Comparison of ENCODE assay signal across 8 mouse cellular contexts in the genomic region with DNA sequence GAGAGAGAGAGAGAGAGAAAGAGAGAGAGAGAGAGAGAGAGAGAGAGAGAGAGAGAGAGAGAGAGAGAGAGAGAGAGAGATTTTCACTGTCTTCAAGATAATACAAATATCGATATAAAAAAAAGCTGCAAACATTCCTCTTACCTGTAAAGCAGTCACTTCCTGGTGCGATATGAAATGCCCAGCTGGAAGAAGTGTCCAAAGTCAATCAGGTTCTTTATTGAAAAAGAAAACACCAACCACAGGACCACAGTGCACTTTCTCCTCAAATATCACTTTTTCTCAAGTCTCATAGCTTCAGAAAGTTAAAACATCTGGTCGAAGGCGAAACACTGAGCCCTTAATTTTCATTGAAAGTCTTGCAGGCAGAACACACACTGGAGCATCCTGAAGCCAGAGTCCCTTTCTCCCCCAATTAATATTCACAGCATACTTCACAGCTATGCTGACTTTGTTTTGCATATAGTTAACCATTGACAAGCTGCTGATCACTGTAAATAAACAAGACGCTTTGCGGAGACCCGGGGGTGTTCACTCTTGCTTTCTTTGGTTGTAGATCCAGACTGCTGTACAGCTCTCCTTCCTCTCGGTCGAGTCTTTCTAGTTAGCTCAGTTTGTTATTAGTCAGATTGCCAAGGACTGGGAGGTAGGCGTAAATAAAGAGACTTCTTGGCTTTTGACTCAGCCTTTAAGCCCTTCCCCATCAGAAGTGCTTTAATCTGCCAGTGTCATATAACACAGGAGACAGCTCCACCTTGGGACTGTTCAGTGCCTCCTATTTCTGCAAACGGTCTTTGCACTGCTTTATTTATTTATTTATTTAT. TPM values are rescaled to one million over a fixed set of nuclear protein-coding genes. Genes with fewer than 3 reads are reported as not detected.
DNase-seq lines count a peak whose midpoint lies in the region; ATAC-seq lines count a peak whose summit lies in the region.

TSS of gene Slitrk6 (minus strand) at position 666 of the 824 bp plus-strand sequence.

- no peaks in the 10 kb centered on the region for H3K27me3 ChIP-seq in forebrain, embryonic 11.5 days (ENCODE audit: control insufficient read depth, insufficient read depth, low read length)
- peaks cover 11% of the 10 kb centered on the region for H3K27me3 ChIP-seq in forebrain, embryonic 10.5 days (ENCODE audit: poor library complexity, severe bottlenecking)
- no peaks in the 10 kb centered on the region for H3K27me3 ChIP-seq in hindbrain, embryonic 14.5 days (ENCODE audit: control insufficient read depth, insufficient read depth, low read length)
- H3K27me3 ChIP-seq in limb, embryonic 15.5 days, result no peaks in the 10 kb centered on the region
- no peaks in the 10 kb centered on the region for H3K27me3 ChIP-seq in stomach, embryonic 14.5 days (ENCODE audit: control insufficient read depth, insufficient read depth, low read length)

- no peak within 1 kb of the TSS for H3K4me3 ChIP-seq in forebrain, embryonic 11.5 days (ENCODE audit: low read depth, low read length)
- H3K4me3 ChIP-seq in forebrain, embryonic 10.5 days, result no peak within 1 kb of the TSS; the same call in 1 of the 2 replicates
- peak within 1 kb of the TSS; percentile 25 for H3K4me3 ChIP-seq in hindbrain, embryonic 14.5 days (replicated peaks; ENCODE audit: low read length)
- H3K4me3 ChIP-seq in limb, embryonic 15.5 days, result peak within 1 kb of the TSS; percentile 42
- peak within 1 kb of the TSS; percentile 46 for H3K4me3 ChIP-seq in stomach, embryonic 14.5 days (ENCODE audit: low read depth, low read length)

- H3K36me3 ChIP-seq in forebrain, embryonic 11.5 days (ENCODE audit: control insufficient read depth, insufficient read depth, low read length), result no peaks in the 10 kb centered on the region
- H3K36me3 ChIP-seq in forebrain, embryonic 10.5 days (replicated peaks), result no peaks in the 10 kb centered on the region
- H3K36me3 ChIP-seq in hindbrain, embryonic 14.5 days (replicated peaks; ENCODE audit: control insufficient read depth, insufficient read depth), result no peaks in the 10 kb centered on the region
- peaks cover 16% of the 10 kb centered on the region for H3K36me3 ChIP-seq in limb, embryonic 15.5 days
- H3K36me3 ChIP-seq in stomach, embryonic 14.5 days (ENCODE audit: control insufficient read depth, insufficient read depth, low read length), result peaks cover 16% of the 10 kb centered on the region

- peak; percentile 61; the same call in 1 of the 2 replicates for ATAC-seq in forebrain, embryonic 11.5 days (replicated peaks; ENCODE audit: low FRiP score)
- ATAC-seq in hindbrain, embryonic 14.5 days (ENCODE audit: low FRiP score), result peak; percentile 89
- ATAC-seq in limb, embryonic 15.5 days (ENCODE audit: insufficient number of reproducible peaks, low FRiP score, low TSS enrichment, low read depth), result peak; percentile 79
- ATAC-seq in stomach, embryonic 14.5 days (ENCODE audit: insufficient number of reproducible peaks, insufficient read depth, low FRiP score, low read depth), result peak; percentile 89
- no peak for ATAC-seq in granulocyte monocyte progenitor cell, adult 5-6 weeks (replicated peaks; ENCODE audit: poor library complexity, severe bottlenecking)

- DNase-seq in forebrain, embryonic 11.5 days (ENCODE audit: low spot score), result no peak
- no peak for DNase-seq in forebrain, embryonic 10.5 days (ENCODE audit: extremely low spot score, low spot score)
- DNase-seq in brain, embryonic 18.5 days (ENCODE audit: low read depth, low spot score), result peak; percentile 30
- peak; percentile 32 for DNase-seq in hindbrain, embryonic 14.5 days (ENCODE audit: low spot score)
- DNase-seq in T-cell, adult 2 months (ENCODE audit: low spot score), result no peak

- WGBS in forebrain, embryonic 11.5 days, result 45% methylated on average over 11 of the region's 11 CpGs
- 47% methylated on average over 11 of the region's 11 CpGs for WGBS in forebrain, embryonic 10.5 days
- WGBS in hindbrain, embryonic 14.5 days, result 24% methylated on average over 11 of the region's 11 CpGs
- WGBS in limb, embryonic 15.5 days, result 14% methylated on average over 11 of the region's 11 CpGs
- 11% methylated on average over 11 of the region's 11 CpGs for WGBS in stomach, embryonic 14.5 days

- 0 out of 2 replicates have a peak within 1 kb of the TSS, but pooled peaks have one; percentile 0 for H3K4me2 ChIP-seq in forebrain, embryonic 11.5 days (ENCODE audit: low read depth, low read length, severe bottlenecking)
- H3K4me2 ChIP-seq in hindbrain, embryonic 14.5 days (replicated peaks), result peak within 1 kb of the TSS; percentile 53
- peak within 1 kb of the TSS; percentile 42 for H3K4me2 ChIP-seq in limb, embryonic 15.5 days
- peak within 1 kb of the TSS; percentile 36 for H3K4me2 ChIP-seq in stomach, embryonic 14.5 days (replicated peaks; ENCODE audit: low read depth, low read length)

- no peak within 1 kb of the TSS for H3K27ac ChIP-seq in forebrain, embryonic 11.5 days (ENCODE audit: low read depth, low read length)
- H3K27ac ChIP-seq in forebrain, embryonic 10.5 days, result no peak within 1 kb of the TSS
- H3K27ac ChIP-seq in hindbrain, embryonic 14.5 days, result peak within 1 kb of the TSS; percentile 3; the same call in 1 of the 2 replicates
- H3K27ac ChIP-seq in limb, embryonic 15.5 days, result peak within 1 kb of the TSS; percentile 60
- peak within 1 kb of the TSS; percentile 87 for H3K27ac ChIP-seq in stomach, embryonic 14.5 days (ENCODE audit: low read length)

- H3K4me1 ChIP-seq in forebrain, embryonic 11.5 days (replicated peaks; ENCODE audit: control insufficient read depth, insufficient read depth, low read length), result no peaks in the 10 kb centered on the region
- H3K4me1 ChIP-seq in forebrain, embryonic 10.5 days, result peaks cover 19% of the 10 kb centered on the region
- no peaks in the 10 kb centered on the region for H3K4me1 ChIP-seq in hindbrain, embryonic 14.5 days (replicated peaks; ENCODE audit: control insufficient read depth, insufficient read depth, low read length)
- H3K4me1 ChIP-seq in limb, embryonic 15.5 days, result no peaks in the 10 kb centered on the region
- no peaks in the 10 kb centered on the region for H3K4me1 ChIP-seq in stomach, embryonic 14.5 days (ENCODE audit: control insufficient read depth, insufficient read depth, low read length)

- H3K9ac ChIP-seq in forebrain, embryonic 11.5 days (ENCODE audit: low read length), result no peak within 1 kb of the TSS
- H3K9ac ChIP-seq in hindbrain, embryonic 14.5 days, result peak within 1 kb of the TSS; percentile 44
- H3K9ac ChIP-seq in limb, embryonic 15.5 days, result 0 out of 2 replicates have a peak within 1 kb of the TSS, but pooled peaks have one; percentile 11
- peak within 1 kb of the TSS; percentile 26 for H3K9ac ChIP-seq in stomach, embryonic 14.5 days (replicated peaks; ENCODE audit: low read depth, low read length)

- H3K9me3 ChIP-seq in forebrain, embryonic 11.5 days (ENCODE audit: control insufficient read depth, low read length), result no peaks in the 10 kb centered on the region
- H3K9me3 ChIP-seq in forebrain, embryonic 10.5 days, result no peaks in the 10 kb centered on the region
- no peaks in the 10 kb centered on the region for H3K9me3 ChIP-seq in hindbrain, embryonic 14.5 days (ENCODE audit: control insufficient read depth, low read length)
- H3K9me3 ChIP-seq in limb, embryonic 15.5 days, result no peaks in the 10 kb centered on the region
- peaks cover 17% of the 10 kb centered on the region; the same call in 1 of the 2 replicates for H3K9me3 ChIP-seq in stomach, embryonic 14.5 days (ENCODE audit: control insufficient read depth, low read depth, low read length)

RNA-seq across cellular contexts. Expression of gene Slitrk6, which starts in this region (rescaled TPM):
- 1.4 and 1.5 TPM in 2 replicates for polyA plus RNA-seq in forebrain, embryonic 11.5 days (2014; fragmentation: Nextera tagmentation; extraction: Ambion mirVana)
- 0.89 and 1.5 TPM in 2 replicates for polyA plus RNA-seq in forebrain, embryonic 10.5 days (2016; fragmentation: Nextera tagmentation; extraction: Ambion mirVana)
- polyA plus RNA-seq in hindbrain, embryonic 14.5 days (2014; fragmentation: Nextera tagmentation; extraction: Ambion mirVana), result 3.5 and 4.5 TPM in 2 replicates
- 17.8 and 18.0 TPM in 2 replicates for polyA plus RNA-seq in limb, embryonic 15.5 days (2015; fragmentation: Nextera tagmentation; extraction: Ambion mirVana)
- 48.1 and 51.7 TPM in 2 replicates for polyA plus RNA-seq in stomach, embryonic 14.5 days (2014; fragmentation: Nextera tagmentation; extraction: Ambion mirVana)
- not detected in 2 replicates for total RNA-seq in granulocyte monocyte progenitor cell, adult 5-6 weeks (2014; fragmentation: Nextera tagmentation)
- total RNA-seq in granulocyte monocyte progenitor cell, adult 5-6 weeks (2017), result not detected in 2 replicates

Comparison
In these comparisons a context has a peak if more than half of its experiments do, and no peak if none do; other contexts are left out.
1. DNase-seq: peak in brain, embryonic 18.5 days (single experiment) and hindbrain, embryonic 14.5 days (single experiment); none in forebrain, embryonic 11.5 days (single experiment), forebrain, embryonic 10.5 days (single experiment) and T-cell, adult 2 months (single experiment).
2. H3K27ac ChIP-seq: peak in hindbrain, embryonic 14.5 days (single experiment), limb, embryonic 15.5 days (single experiment) and stomach, embryonic 14.5 days (single experiment); none in forebrain, embryonic 11.5 days (single experiment) and forebrain, embryonic 10.5 days (single experiment).
3. H3K4me2 ChIP-seq: peak in every context shown above with its lines; median percentile 53 in hindbrain, embryonic 14.5 days; 42 in limb, embryonic 15.5 days; 36 in stomach, embryonic 14.5 days; 0 in forebrain, embryonic 11.5 days.
4. H3K4me3 ChIP-seq: peak in hindbrain, embryonic 14.5 days (single experiment), limb, embryonic 15.5 days (single experiment) and stomach, embryonic 14.5 days (single experiment); none in forebrain, embryonic 11.5 days (single experiment) and forebrain, embryonic 10.5 days (single experiment).